Mouse (Mus musculus): ENCODE results near the gene Tmem150b.

Gene Tmem150b

GRCm38 (mm10) chr7:4731090-4731489, 6.0 kb upstream of the Tmem150b start:
- in situ Hi-C loops (cut with MseI, MboI), result no loop called here

GRCm38 (mm10) chr7:4724359-4724758, 690 bp downstream of the Tmem150b start:
- in situ Hi-C loops (cut with MseI, MboI), result no loop called here

GRCm38 (mm10) chr7:4723508-4723907, 1.5 kb downstream of the Tmem150b start:
- in situ Hi-C loops (cut with MseI, MboI), result no loop called here

GRCm38 (mm10) chr7:4719276-4719675, 5.8 kb downstream of the Tmem150b start:
- in situ Hi-C loops (cut with MseI, MboI), result no loop called here

- in situ Hi-C loops (cut with MseI, MboI), result no loop called here
These were observed 8.1 kb downstream of the Tmem150b start for GRCm38 (mm10) chr7:4716955-4717354.

GRCm38 (mm10) chr7:4712594-4712993, 12.5 kb downstream of the Tmem150b start:
- in situ Hi-C loops (cut with MseI, MboI), result no loop called here

- in situ Hi-C loops (cut with MseI, MboI), result no loop called here
These were observed 20.0 kb downstream of the Tmem150b start for GRCm38 (mm10) chr7:4705098-4705497.

- in situ Hi-C loops (cut with MseI, MboI), result no loop called here
These were observed 21.9 kb downstream of the Tmem150b start for GRCm38 (mm10) chr7:4703195-4703594.

GRCm38 (mm10) chr7:4702334-4702733, 22.7 kb downstream of the Tmem150b start:
- in situ Hi-C loops (cut with MseI, MboI), result no loop called here

GRCm38 (mm10) chr7:4693004-4693403, 32.0 kb downstream of the Tmem150b start:
- in situ Hi-C loops (cut with MseI, MboI), result no loop called here

GRCm38 (mm10) chr7:4690951-4691653, 33.9 kb downstream of the Tmem150b start:
- in situ Hi-C loops (cut with MseI, MboI), result no loop called here

GRCm38 (mm10) chr7:4690387-4690786, 34.7 kb downstream of the Tmem150b start, which contains the start of gene Brsk1:
Gene Brsk1 (plus strand): TSS chr7:4690604.
- in situ Hi-C loops (cut with MseI, MboI), result no loop called here

- in situ Hi-C loops (cut with MseI, MboI), result no loop called here
These were observed 40.2 kb downstream of the Tmem150b start, which contains the start of gene Hspbp1 for GRCm38 (mm10) chr7:4684632-4685417. Gene Hspbp1 (minus strand): TSS chr7:4685068.

- in situ Hi-C loops (cut with MseI, MboI), result no loop called here
These were observed 40.8 kb downstream of the Tmem150b start for GRCm38 (mm10) chr7:4684203-4684602.

- in situ Hi-C loops (cut with MseI, MboI), result no loop called here
These were observed 41.7 kb downstream of the Tmem150b start for GRCm38 (mm10) chr7:4683307-4683706.

- in situ Hi-C loops (cut with MseI, MboI), result no loop called here
These were observed 49.8 kb downstream of the Tmem150b start for GRCm38 (mm10) chr7:4675200-4675599.

- in situ Hi-C loops (cut with MseI, MboI), result no loop called here
These were observed 50.8 kb downstream of the Tmem150b start for GRCm38 (mm10) chr7:4674114-4674731.

GRCm38 (mm10) chr7:4671956-4672355, 53.1 kb downstream of the Tmem150b start:
- in situ Hi-C loops (cut with MseI, MboI), result no loop called here

GRCm38 (mm10) chr7:4670655-4671255, 54.3 kb downstream of the Tmem150b start:
- in situ Hi-C loops (cut with MseI, MboI), result no loop called here

- in situ Hi-C loops (cut with MseI, MboI), result no loop called here
These were observed 55.9 kb downstream of the Tmem150b start for GRCm38 (mm10) chr7:4669156-4669555.

GRCm38 (mm10) chr7:4668506-4668905, 56.5 kb downstream of the Tmem150b start:
- in situ Hi-C loops (cut with MseI, MboI), result no loop called here

- in situ Hi-C loops (cut with MseI, MboI), result no loop called here
These were observed 58.2 kb downstream of the Tmem150b start for GRCm38 (mm10) chr7:4666871-4667270.

Data from mouse trophoblast stem cell (cell line).